Mouse (Mus musculus): ENCODE measurements at regions not wholly inside any gene's neighbourhood (a gene's known extent, or its start where the extent isn't known, plus 50 kb on each side); places are given as distances from the start of the nearest gene placed in this dataset.

DNA sequence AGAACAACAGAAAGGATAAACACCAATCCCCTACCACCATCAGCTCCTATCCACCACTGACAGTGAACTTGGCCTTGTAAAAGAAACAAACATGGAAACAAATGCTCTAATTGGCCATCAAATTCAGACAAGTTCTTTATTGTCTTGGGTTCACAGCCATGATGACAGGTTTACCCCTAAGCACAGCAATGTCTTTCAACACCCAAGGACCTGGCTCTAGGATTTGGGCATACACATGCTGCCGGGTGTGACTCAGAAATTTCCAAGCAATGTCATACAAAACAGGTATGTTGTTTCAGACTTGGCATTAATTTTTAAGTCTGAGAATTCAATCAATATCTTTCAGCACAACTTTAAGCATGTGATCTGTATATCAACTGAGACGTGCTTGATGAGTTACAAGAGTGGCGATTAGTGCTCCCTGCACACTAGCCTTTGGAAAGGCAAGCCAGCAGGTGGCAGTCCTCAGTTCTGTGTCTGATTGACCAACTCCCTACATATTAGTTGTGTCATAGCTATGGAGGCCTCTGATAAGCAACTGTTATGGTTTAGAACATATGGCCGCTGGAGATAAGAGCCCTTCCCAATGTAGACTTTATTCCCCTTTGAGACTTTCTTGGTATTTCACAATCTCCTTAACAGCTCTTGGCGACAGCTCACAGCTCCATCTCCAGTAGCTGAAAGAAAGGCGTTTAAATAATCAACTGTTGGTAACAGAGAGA is 149.2 kb upstream of the Bmp4 start:
- peaks cover under 1% of the 10 kb centered on the region; the same call in 1 of the 2 replicates for H3K9me3 ChIP-seq (ENCODE audit: control insufficient read depth, low read length)
- H3K27ac ChIP-seq (replicated peaks in 1 of 2; ENCODE audit: control insufficient read depth in 1 of 2, insufficient read depth in 1 of 2, low read depth in 2 of 2, low read length in 2 of 2), result no peak overlapping the region
- no peaks in the 10 kb centered on the region for H3K4me1 ChIP-seq (ENCODE audit: control insufficient read depth in 2 of 2, insufficient read depth in 2 of 2, low read length in 2 of 2)
- H3K27me3 ChIP-seq (ENCODE audit: control insufficient read depth, insufficient read depth, low read length), result no peaks in the 10 kb centered on the region
- no peak overlapping the region for H3K4me3 ChIP-seq (ENCODE audit: control insufficient read depth in 1 of 2, insufficient read depth in 1 of 2, low read depth in 1 of 2, low read length in 2 of 2)
- H3K4me2 ChIP-seq (ENCODE audit: low read length), result no peak overlapping the region
- no peaks in the 10 kb centered on the region for H3K36me3 ChIP-seq (ENCODE audit: control insufficient read depth, insufficient read depth, low read length)
- ATAC-seq (ENCODE audit: insufficient number of reproducible peaks, insufficient read depth, low FRiP score, low read depth), result no peak
- H3K9ac ChIP-seq (ENCODE audit: low read length), result no peak overlapping the region
- 67% methylated on average over 6 of the region's 6 CpGs for WGBS

DNA sequence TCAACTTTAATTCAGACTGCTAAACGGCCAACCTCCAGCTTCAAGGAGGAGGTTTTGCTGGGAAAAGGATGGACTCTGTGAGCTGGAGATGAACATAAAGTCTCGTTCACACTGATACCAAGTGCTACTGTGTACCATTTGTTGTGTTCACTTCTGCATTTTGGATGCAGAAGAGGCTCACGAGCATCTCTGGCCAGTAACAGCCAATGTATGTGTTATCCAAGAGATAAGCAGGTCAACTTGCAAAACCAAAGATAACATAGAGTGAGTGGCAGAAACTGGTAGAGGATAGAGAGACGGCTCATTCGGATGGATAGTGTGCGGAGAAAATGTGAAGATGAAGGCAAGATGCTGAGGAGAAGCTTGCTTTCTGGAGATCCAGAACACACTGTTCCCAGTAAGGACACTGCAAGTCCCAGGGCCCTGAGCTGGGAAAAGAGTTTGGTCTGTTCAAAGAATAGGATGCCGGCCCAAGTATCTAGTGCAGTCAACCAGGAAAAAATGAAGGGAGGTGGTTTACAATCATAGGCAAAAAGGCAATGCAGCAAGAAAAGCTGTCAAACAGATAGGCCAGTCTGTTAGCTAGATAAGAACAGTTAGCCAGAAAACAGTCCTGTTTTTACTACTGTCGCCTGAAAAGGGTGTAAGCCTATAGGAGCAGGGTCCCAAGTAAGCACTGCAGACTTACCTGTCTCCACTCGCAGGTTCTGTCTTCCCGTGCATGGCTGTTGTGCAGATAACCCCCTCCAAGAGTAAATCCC is 145.7 kb upstream of the Bmp4 start:
- 60% methylated on average over 10 of the region's 10 CpGs for WGBS
- H3K4me3 ChIP-seq (ENCODE audit: control insufficient read depth in 1 of 2, insufficient read depth in 1 of 2, low read depth in 1 of 2, low read length in 2 of 2), result no peak overlapping the region
- no peaks in the 10 kb centered on the region for H3K4me1 ChIP-seq (ENCODE audit: control insufficient read depth in 2 of 2, insufficient read depth in 2 of 2, low read length in 2 of 2)
- H3K9me3 ChIP-seq (ENCODE audit: control insufficient read depth, low read length), result no peaks in the 10 kb centered on the region
- H3K27ac ChIP-seq (replicated peaks in 1 of 2; ENCODE audit: control insufficient read depth in 1 of 2, insufficient read depth in 1 of 2, low read depth in 2 of 2, low read length in 2 of 2), result no peak overlapping the region
- H3K36me3 ChIP-seq (ENCODE audit: control insufficient read depth, insufficient read depth, low read length), result no peaks in the 10 kb centered on the region
- no peak overlapping the region for H3K9ac ChIP-seq (ENCODE audit: low read length)
- ATAC-seq (ENCODE audit: insufficient number of reproducible peaks, insufficient read depth, low FRiP score, low read depth), result no peak
- H3K27me3 ChIP-seq (ENCODE audit: control insufficient read depth, insufficient read depth, low read length), result no peaks in the 10 kb centered on the region
- H3K4me2 ChIP-seq (ENCODE audit: low read length), result no peak overlapping the region

DNA sequence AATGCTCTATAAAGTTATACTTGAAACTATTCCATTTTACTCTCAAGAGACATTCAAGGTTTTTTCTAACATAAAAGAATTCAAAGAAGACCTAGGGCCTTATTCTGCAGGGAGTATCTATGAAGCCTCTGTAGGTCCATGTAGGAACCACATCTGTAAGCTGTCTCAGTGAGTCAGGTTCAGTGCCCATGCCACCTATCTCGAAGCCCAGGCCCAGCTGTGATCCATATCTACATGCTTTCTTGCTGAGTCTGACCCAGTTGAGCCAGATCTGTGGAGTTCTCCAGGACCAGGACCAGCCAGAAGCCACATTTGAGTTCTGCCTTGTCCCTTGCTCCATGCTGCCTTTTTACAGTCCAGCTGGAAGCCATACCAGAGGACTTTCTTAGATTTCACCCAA is 142.2 kb upstream of the Bmp4 start:
- ATAC-seq (ENCODE audit: insufficient number of reproducible peaks, insufficient read depth, low FRiP score, low read depth), result no peak
- Histone ChIP-seq H3K36me3 (ENCODE audit: control insufficient read depth, insufficient read depth, low read length) (no peaks in the 10 kb centered on the region), H3K27me3 (ENCODE audit: control insufficient read depth, insufficient read depth, low read length) (no peaks in the 10 kb centered on the region), H3K4me2 (ENCODE audit: low read length) (no peak overlapping the region), H3K27ac (replicated peaks in 1 of 2; ENCODE audit: control insufficient read depth in 1 of 2, insufficient read depth in 1 of 2, low read depth in 2 of 2, low read length in 2 of 2) (no peak overlapping the region), H3K9me3 (ENCODE audit: control insufficient read depth, low read length) (no peaks in the 10 kb centered on the region), H3K4me3 (ENCODE audit: control insufficient read depth in 1 of 2, insufficient read depth in 1 of 2, low read depth in 1 of 2, low read length in 2 of 2) (no peak overlapping the region), H3K9ac (ENCODE audit: low read length) (no peak overlapping the region), H3K4me1 (ENCODE audit: control insufficient read depth in 2 of 2, insufficient read depth in 2 of 2, low read length in 2 of 2) (no peaks in the 10 kb centered on the region)
- WGBS, result 70% methylated on average over 1 of the region's 1 CpGs

DNA sequence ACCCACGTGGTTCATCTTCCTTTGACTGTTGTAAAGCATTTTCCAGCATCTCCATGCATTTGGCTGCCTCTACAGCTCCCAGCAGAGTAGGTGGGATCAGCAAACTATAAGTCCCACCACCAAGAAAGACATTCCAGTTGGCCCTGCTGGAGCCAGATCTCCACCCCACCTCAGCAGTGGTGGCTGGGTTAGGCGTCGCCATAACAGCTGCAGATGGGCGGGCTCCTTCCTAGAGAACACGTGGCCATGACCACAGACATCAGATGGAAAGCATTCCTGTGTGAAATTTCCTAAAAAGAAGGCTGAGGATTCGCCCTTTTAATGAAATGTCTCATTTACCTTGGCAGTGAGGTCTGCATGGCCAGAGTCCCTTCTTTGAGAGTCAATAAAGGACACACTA is 140.0 kb upstream of the Bmp4 start:
- no peaks in the 10 kb centered on the region for H3K36me3 ChIP-seq (ENCODE audit: control insufficient read depth, insufficient read depth, low read length)

DNA sequence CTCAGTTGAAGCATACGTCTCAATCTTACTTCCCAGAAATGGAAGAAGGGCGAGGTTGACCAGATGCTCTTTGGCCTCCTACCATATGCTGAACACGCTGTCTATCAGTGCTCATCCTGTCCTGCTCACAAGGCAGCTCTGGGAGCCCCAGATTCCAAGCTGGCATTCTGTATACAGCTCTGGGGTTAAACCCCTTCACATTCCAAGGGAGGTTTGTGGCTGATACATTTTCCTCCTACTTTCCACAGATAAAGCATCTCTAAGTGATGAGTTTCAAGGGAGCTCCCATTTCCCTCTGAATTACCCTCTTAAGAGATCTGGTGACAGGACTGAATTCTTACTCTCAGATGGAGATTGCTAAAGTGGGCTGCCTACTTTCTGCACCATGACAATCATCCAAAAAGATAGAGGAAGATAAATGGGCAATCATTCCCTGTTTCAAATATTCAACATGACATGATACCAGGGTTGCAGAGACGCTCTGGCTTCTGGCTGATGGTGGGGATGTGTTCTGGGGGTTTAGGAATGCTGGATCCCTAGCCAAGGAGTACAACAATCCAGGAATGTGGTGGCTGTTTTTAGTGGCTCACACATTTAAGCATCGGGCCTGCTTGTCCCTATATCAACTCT is 138.7 kb upstream of the Bmp4 start:
- Histone ChIP-seq H3K9ac (ENCODE audit: low read length) (no peak overlapping the region), H3K4me1 (ENCODE audit: control insufficient read depth in 2 of 2, insufficient read depth in 2 of 2, low read length in 2 of 2) (no peaks in the 10 kb centered on the region), H3K4me3 (ENCODE audit: control insufficient read depth in 1 of 2, insufficient read depth in 1 of 2, low read depth in 1 of 2, low read length in 2 of 2) (no peak overlapping the region), H3K9me3 (ENCODE audit: control insufficient read depth, low read length) (no peaks in the 10 kb centered on the region), H3K27me3 (ENCODE audit: control insufficient read depth, insufficient read depth, low read length) (no peaks in the 10 kb centered on the region), H3K4me2 (ENCODE audit: low read length) (no peak overlapping the region), H3K36me3 (ENCODE audit: control insufficient read depth, insufficient read depth, low read length) (no peaks in the 10 kb centered on the region), H3K27ac (replicated peaks in 1 of 2; ENCODE audit: control insufficient read depth in 1 of 2, insufficient read depth in 1 of 2, low read depth in 2 of 2, low read length in 2 of 2) (no peak overlapping the region)
- ATAC-seq (ENCODE audit: insufficient number of reproducible peaks, insufficient read depth, low FRiP score, low read depth), result no peak
- WGBS, result 49% methylated on average over 5 of the region's 5 CpGs

More for the DNA sequence above, 140.0 kb upstream of the Bmp4 start:
- Histone ChIP-seq H3K9ac (ENCODE audit: low read length) (no peak overlapping the region), H3K4me3 (ENCODE audit: control insufficient read depth in 1 of 2, insufficient read depth in 1 of 2, low read depth in 1 of 2, low read length in 2 of 2) (no peak overlapping the region), H3K9me3 (ENCODE audit: control insufficient read depth, low read length) (no peaks in the 10 kb centered on the region), H3K27ac (replicated peaks in 1 of 2; ENCODE audit: control insufficient read depth in 1 of 2, insufficient read depth in 1 of 2, low read depth in 2 of 2, low read length in 2 of 2) (no peak overlapping the region), H3K4me2 (ENCODE audit: low read length) (no peak overlapping the region), H3K27me3 (ENCODE audit: control insufficient read depth, insufficient read depth, low read length) (no peaks in the 10 kb centered on the region), H3K4me1 (ENCODE audit: control insufficient read depth in 2 of 2, insufficient read depth in 2 of 2, low read length in 2 of 2) (no peaks in the 10 kb centered on the region)
- WGBS, result 78% methylated on average over 6 of the region's 6 CpGs
- no peak for ATAC-seq (ENCODE audit: insufficient number of reproducible peaks, insufficient read depth, low FRiP score, low read depth)

DNA sequence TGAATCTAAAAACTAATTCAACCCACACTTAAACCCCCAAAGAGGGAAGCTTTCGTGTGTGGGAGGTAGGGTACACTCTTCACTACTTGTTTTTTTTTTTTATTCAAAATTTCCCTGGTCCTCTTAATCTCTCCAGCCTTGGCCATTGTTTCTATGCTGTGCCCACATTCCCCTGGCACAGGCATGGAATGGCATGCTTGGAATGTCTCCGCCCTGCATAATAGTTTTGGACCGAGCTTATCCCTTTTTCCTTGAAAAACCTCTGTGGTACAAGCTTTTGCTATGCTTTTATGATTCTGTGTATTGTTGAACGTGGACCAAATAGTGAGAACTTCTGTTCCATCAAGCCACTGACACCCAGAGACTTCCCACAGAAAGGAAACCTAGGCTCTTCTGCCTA is 126.8 kb upstream of the Bmp4 start:
- H3K27ac ChIP-seq (replicated peaks in 1 of 2; ENCODE audit: control insufficient read depth in 1 of 2, insufficient read depth in 1 of 2, low read depth in 2 of 2, low read length in 2 of 2), result no peak overlapping the region
- H3K9me3 ChIP-seq (ENCODE audit: control insufficient read depth, low read length), result no peaks in the 10 kb centered on the region
- 66% methylated on average over 4 of the region's 4 CpGs for WGBS
- no peak for ATAC-seq (ENCODE audit: insufficient number of reproducible peaks, insufficient read depth, low FRiP score, low read depth)
- 0 out of 4 replicates have a peak, but pooled peaks cover 0 to 3% of the 10 kb centered on the region in 2 experiments for H3K4me1 ChIP-seq (ENCODE audit: control insufficient read depth in 2 of 2, insufficient read depth in 2 of 2, low read length in 2 of 2)
- no peak overlapping the region for H3K9ac ChIP-seq (ENCODE audit: low read length)
- H3K36me3 ChIP-seq (ENCODE audit: control insufficient read depth, insufficient read depth, low read length), result no peaks in the 10 kb centered on the region
- no peak overlapping the region for H3K4me3 ChIP-seq (ENCODE audit: control insufficient read depth in 1 of 2, insufficient read depth in 1 of 2, low read depth in 1 of 2, low read length in 2 of 2)
- H3K27me3 ChIP-seq (ENCODE audit: control insufficient read depth, insufficient read depth, low read length), result no peaks in the 10 kb centered on the region
- no peak overlapping the region for H3K4me2 ChIP-seq (ENCODE audit: low read length)

DNA sequence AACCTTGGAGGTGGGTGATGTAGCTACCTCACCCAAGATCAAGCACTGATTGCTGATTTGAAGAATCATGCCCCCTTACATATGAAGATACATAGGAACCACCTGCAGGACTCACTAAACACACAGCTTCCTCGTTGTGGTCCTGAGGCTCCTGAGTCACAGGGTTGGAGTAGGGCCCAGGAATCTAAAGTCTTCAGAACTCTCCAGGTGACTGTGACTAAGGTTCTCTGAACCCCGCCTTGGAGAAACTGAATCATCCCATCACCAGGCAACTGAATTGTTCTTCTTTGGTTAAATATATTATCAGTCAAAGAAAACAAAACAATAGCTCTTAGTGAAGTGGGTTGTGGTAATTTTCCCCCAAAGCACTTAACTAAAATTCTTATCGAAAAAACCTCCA is 125.8 kb upstream of the Bmp4 start:
- no peak for ATAC-seq (ENCODE audit: insufficient number of reproducible peaks, insufficient read depth, low FRiP score, low read depth)
- WGBS, result 71% methylated on average over 3 of the region's 3 CpGs

More for the DNA sequence above, 125.8 kb upstream of the Bmp4 start:
- no peaks in the 10 kb centered on the region for H3K9me3 ChIP-seq (ENCODE audit: control insufficient read depth, low read length)
- 0 out of 4 replicates have a peak, but pooled peaks cover 0 to 3% of the 10 kb centered on the region in 2 experiments for H3K4me1 ChIP-seq (ENCODE audit: control insufficient read depth in 2 of 2, insufficient read depth in 2 of 2, low read length in 2 of 2)
- no peak overlapping the region for H3K4me2 ChIP-seq (ENCODE audit: low read length)
- H3K9ac ChIP-seq (ENCODE audit: low read length), result no peak overlapping the region
- H3K27me3 ChIP-seq (ENCODE audit: control insufficient read depth, insufficient read depth, low read length), result no peaks in the 10 kb centered on the region
- no peak overlapping the region for H3K27ac ChIP-seq (replicated peaks in 1 of 2; ENCODE audit: control insufficient read depth in 1 of 2, insufficient read depth in 1 of 2, low read depth in 2 of 2, low read length in 2 of 2)
- no peak overlapping the region for H3K4me3 ChIP-seq (ENCODE audit: control insufficient read depth in 1 of 2, insufficient read depth in 1 of 2, low read depth in 1 of 2, low read length in 2 of 2)
- H3K36me3 ChIP-seq (ENCODE audit: control insufficient read depth, insufficient read depth, low read length), result no peaks in the 10 kb centered on the region
